Mouse (Mus musculus) common myeloid progenitor, adult 5-6 weeks (primary cell): ENCODE results near the gene Rtl9. TPM values are rescaled to one million over a fixed set of nuclear protein-coding genes. Genes with fewer than 3 reads are reported as not detected.

Experiments used
- total RNA-seq: library from RNA; stranded (forward); fragments of 200-1000, 187-1606 nt; gene quantifications from 2 replicates; pipeline ENCODE4 v1.2.3, GENCODE M21; 2017

The Rtl9 gene
- total RNA-seq, 1 experiment from 2014 or later: not detected

Other genes starting within 250 kb of the Rtl9 start
- 18.7 and 24.7 TPM in 2 replicates for gene Ammecr1, start 132.9 kb upstream of the Rtl9 start, total RNA-seq